Mouse (Mus musculus): ENCODE data around the gene Phc1.

Gene Phc1

DNA sequence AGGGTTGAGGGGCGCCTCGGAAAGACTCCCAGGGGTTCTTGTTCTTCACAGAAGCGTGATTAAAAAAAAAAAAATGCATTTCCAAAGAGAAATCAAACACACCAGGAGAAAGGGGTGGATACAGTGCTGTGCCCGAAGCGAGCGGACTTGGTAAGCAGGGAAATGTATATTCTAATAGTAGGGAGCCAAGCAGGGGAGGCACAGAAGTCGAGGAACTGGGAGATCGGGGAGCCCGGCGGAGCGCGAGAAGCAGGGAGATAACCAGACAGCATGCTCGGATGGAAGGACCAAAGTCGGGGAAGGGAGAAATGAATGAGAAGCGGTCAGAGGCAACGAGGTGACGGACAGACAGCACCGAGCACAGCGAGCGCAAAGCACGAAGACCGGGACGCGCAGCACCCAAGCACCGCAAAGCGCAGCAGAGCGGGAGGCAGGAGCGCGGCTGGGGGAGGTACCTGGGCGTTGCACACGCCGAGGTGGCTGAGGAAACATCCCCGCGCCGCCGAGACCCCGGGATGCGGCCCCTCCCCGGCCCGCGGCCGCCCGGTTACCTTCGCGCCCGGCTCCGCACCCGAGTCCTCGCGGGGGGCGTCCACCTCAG is 1.2 kb downstream of the Phc1 start:
- peak; percentile 77 for DNase-seq (ENCODE audit: low spot score)

DNA sequence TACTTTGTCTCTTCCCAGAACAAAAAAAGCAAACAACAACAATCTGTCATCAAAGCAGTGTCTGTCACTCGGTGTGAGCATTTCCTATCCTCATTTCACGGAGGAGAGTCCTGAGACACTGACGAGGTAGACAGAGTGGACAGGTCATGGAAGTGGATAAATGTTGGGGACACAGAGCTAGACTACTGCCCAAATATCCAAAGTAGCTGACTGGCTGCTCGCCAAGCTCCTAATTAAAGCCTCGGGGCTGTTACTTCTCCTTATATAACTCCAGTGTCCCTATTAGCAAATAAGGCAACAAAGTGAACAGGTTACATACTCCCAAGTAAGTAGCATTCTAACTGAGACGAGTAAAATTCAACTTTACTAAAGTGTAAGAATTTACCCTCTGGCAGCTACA is 2.8 kb downstream of the Phc1 start:
- no peak for DNase-seq (ENCODE audit: low spot score)

DNA sequence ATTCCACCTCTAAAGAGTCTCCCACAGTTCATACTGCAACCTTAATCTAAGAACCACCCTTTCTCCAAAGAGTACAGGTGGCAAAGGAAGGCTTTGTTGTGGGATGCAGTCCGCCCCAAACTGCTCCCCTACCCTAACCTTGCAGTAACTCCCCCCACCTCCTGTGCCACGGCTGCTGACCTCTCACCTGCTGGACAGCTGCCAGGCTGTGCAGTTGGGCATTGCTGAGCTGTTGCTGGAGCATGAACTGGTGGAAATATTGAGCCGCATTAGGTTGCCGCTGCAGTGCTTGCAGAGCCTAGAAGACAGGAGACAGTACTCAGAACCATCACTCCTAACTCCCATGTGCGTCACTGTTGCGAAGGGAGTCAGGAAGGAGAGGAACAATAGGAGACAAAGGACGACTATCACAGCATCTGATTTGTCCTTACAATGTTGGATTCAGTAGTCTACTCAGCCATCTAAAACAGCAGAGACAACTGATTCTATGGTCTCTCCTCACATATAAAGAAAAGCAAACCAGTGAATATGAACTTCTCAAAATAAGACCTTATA is 5.5 kb downstream of the Phc1 start:
- no peak for DNase-seq (ENCODE audit: low spot score)

DNA sequence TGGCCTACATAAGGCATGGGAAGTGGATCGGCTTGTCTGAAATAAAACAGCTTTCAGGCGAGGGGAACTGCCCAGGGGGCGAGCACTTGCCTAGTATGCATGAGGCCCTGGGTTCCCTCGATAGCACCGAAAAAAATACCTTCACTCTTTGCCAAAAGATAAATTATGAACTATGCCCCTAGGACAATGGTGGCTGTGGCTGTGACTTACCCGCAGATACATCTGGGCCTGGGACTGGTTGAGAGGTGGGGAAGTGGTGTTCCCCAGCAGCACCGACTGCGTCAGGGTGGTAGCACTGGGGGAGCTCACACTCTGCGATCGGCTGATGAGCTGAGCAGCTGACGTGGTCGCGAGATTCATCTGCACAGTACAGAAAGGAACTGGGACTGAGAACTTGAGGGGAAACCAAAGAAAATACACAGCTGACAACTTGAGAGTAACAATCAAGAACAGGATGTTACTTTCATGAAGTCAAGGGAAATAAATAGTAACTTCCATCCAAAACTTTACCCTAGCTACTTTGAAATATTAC is 7.2 kb downstream of the Phc1 start:
- DNase-seq (ENCODE audit: low spot score) = no peak

DNA sequence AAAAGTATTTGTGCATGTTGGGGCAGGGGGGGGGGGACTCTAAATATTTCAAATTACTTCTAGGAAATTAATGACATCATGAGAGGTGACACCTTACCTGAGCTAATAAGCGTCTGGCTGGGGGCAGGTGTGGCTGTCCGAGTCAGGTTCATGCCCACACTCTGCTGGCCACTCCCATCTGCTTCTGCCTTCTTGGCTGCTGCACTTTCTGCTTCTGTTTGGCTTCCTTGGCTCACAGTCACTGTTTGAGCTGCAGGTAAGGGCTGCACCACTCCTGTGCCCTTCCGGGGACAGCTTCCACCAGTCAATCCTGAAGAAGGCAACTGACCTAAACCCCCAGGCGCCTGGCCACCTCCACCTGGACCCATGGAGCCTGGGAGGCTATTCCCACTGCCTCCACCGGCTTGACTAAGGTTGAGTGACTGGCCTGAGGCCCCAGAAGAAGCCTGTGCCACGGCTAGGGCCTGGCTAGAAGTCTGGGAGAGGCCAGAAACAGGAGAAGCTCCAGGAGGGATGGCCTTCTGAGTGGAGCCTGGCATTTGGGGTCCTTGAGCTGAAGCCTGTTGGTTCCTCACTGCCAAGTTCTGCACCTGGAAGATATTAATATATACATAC is 14.9 kb downstream of the Phc1 start:
- no peak for DNase-seq (ENCODE audit: low spot score)

DNA sequence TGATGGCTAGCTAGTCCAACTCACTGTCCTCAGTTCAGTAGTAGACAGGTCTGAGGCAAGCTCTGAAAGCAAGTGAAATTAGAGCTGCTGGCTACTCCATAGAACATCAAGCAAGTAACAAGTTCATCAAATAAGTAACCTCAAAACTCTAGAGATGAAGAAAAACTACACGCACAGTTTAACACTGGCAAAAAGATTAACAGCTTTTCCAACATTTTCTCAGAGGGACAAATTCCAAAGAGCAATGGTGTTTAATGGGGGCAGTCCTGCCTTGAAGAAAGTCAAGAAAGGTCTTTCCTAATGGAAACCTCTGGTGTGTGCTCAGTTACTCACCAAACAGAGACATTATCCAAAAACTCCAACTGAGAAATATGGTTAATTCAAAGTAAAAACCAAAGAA is 21.6 kb downstream of the Phc1 start:
- no peak for DNase-seq (ENCODE audit: low spot score)

GRCm38 (mm10) chr6:122310187-122310820 is 30.1 kb downstream of the Phc1 start:
- no peak for DNase-seq (ENCODE audit: low spot score)

- DNase-seq (ENCODE audit: low spot score) = no peak
Measured at GRCm38 (mm10) chr6:122309446-122309960, 30.9 kb downstream of the Phc1 start.

DNA sequence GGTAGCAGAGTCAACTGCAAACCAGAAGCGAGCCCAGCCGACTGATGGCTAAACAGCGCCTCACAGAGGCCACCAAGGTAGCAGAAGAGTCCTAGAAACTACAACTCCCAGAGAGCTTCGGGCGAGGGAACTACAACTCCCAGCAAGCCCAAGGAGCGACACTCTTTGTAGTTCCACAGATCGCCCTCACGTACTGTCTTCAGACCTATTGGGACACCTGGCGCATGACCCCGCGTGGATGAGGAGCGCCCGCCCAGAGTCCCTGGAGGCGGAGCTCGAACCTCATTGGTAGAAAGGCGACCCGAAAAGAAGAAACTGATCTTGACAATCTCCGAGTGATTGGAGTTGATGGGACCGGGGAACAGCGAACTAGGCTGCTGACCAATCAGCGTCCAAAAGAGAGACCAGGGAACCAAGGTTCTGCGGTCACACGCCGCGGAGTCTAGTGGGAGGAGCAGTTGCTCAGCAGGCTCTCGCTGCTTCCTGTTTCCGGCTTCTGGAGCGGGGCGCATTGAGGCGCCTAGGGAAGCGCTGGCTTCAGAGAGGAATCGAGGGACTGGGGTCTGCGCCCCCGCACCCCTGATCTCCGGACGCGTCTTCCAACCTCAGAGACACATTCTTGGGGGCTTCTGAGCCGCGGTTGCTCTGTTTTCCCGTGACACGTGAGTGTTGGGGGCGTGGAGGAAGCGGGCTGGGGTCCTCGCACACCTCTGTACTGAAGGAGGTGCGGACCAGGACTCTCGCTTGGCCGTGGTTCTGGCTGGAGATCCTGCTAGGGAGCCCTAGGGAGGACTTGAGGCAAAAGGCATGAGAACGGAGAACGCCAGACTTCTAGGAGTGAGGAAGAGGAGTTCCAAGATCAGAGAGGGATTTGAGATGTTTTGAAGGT is 31.6 kb downstream of the Phc1 start, which contains the start of gene M6pr:
M6pr (plus strand) TSS at position 216 of the 889 bp plus-strand sequence.
- DNase-seq (ENCODE audit: low spot score) = peak; percentile 98

- DNase-seq (ENCODE audit: low spot score) = no peak
Measured at GRCm38 (mm10) chr6:122308136-122308504, 32.2 kb downstream of the Phc1 start.

DNA sequence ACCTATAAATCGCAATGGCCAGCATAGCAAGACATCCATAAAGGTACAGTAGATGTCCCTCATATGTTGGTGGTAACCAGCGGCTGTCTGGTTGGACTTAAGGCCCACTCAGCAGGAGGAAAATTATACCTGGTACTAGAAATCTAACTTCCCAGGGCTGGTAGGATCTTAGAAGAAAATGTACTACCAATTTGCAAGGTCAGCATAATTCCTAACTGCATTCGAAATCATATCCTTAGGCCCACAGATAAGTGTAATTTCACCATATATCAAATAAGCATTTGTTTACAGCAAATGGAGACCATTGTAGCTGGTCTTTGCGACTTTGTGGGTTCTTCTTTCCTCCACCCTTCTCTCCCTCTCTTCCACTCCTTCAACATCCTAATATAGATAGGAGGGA is 33.7 kb downstream of the Phc1 start:
- DNase-seq (ENCODE audit: low spot score) = no peak

DNA sequence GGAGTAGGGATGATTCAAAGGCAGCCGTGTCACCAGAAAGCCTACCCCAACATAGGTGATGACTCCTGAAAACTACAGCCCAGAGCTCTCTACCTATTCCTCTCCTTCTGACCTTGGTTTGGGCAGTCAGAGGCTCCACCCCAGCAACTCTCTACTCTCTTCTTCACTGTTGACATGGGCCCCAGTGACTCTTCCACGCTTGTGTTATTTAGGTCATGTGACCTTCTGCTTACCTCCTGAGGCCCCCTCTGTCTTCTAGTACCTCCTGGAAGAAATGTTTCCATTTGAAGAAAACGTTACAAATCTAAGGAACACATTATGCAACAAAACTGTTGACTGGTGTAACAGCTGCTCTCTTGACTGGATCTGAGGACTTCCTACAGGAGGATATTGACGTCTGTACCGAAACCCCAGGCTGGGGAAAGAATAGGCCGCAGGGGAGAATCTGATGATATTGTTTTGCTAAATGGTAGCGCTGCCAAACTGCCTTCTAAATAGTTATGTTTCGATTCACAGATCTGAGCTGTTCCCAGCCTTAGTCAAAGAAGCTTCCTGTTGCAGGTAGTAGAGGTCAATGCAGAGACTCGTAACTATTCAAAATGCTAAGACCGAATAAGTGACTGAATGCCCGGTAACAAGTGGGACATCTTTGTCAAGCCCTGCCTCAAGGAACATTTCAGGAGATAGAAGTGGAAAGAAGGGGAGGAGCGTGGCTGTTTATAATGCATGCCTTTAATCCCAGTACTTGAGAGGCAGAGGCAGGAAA is 35.4 kb downstream of the Phc1 start:
- no peak for DNase-seq (ENCODE audit: low spot score)

DNA sequence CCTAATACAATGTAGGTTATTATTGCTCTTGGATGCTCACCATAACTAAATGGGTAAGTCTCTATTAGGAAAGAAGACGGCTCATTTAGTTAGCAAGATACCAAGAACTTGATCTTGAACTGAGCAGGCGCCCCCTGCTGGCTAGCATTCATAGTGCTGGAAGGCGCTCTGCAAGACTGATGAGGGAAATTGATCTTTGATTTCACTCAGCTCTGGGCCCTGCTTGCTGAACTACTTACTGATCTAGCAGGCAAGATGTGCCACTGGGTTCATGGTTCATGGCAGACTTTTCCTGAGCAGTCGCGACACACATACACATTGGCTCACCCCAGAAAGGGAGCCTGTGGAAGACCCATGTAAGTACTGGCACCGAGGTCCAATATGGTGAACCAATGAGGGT is 36.0 kb downstream of the Phc1 start:
- peak; percentile 64 for DNase-seq (ENCODE audit: low spot score)

- no peak for DNase-seq (ENCODE audit: low spot score)
Measured at GRCm38 (mm10) chr6:122303526-122303925, 36.8 kb downstream of the Phc1 start.

DNA sequence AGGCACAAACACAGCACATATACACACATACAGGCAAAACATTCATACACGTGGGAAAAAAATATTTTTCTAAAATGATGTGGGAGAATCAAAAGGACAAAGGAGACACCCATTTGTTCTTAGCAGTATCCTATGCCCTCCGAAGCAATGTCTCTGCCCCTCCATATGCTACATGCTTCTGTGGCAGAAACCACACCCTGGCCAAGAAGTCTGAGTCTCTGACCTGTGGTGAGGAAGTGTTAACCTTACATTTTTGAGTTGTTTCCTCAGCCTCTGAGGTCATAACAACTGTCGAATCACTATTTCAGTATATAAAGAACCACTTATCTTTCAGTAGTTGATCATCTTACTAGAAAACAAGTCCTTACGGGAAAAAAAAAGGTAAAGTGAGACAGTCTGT is 37.7 kb downstream of the Phc1 start:
- DNase-seq (ENCODE audit: low spot score) = no peak

- no peak for DNase-seq (ENCODE audit: low spot score)
Measured at GRCm38 (mm10) chr6:122302121-122302520, 38.2 kb downstream of the Phc1 start.

DNA sequence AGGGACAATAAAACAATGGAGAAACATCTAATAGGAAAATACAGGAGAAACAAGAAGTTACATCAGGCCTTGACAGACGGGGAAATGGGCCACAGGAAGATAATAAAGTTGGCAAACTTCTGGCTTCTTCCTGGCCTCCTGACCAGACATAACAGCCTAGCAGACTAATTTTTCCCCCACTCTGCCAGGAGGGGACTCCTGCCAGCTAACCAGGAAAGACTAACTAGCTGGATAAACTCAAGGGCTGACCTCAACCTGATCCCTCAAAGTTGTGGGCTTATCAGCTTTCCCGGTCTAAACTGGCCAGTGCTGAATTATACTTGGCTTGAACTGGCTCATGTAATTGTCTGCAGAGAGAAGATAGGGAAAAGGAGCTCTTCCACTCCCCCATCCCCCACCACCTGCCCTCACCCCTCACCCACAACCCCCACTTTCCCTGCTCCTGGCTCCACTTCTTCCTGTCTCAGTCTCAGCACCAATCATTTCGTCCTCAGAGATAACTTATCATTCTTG is 40.7 kb downstream of the Phc1 start:
- no peak for DNase-seq (ENCODE audit: low spot score)

DNA sequence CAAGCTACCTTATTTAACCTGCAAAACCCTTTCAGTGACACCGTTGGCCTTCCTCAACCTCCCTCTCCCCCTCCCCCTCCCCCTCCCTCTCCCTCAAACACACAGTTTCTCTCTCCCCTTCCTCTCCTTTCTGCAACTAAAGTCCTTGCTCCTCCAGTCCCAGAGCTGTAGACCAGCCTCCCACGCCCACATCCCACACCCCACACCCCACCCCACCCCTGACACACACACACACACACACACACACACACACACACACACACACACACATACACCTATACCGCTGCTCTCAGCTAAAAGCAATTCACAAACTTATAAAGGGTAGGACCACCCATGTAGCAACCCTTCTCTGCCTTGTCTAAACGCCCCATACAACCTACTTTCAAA is 42.1 kb downstream of the Phc1 start:
- DNase-seq (ENCODE audit: low spot score) = no peak

- DNase-seq (ENCODE audit: low spot score) = no peak
Measured at GRCm38 (mm10) chr6:122297279-122298222, 42.8 kb downstream of the Phc1 start.

- no peak for DNase-seq (ENCODE audit: low spot score)
Measured at GRCm38 (mm10) chr6:122296918-122297278, 43.5 kb downstream of the Phc1 start.

Measured in MN1 (cell line).